Mouse (Mus musculus): ENCODE results near the gene Pik3ap1. TPM values are rescaled to one million over a fixed set of nuclear protein-coding genes. Genes with fewer than 3 reads are reported as not detected.
A peak's percentile ranks its signal among the peaks of the same experiment; 100 is the strongest.

The Pik3ap1 gene
- polyA plus RNA-seq, 1 experiment = 0.05 TPM

- peak overlapping the region; percentile 95 for H3K4me3 ChIP-seq (replicated peaks)
- TF ChIP-seq GATA1 (IDR thresholded peaks at IDR 0.05; ENCODE audit: low read length) = no peak
- no peak for TF ChIP-seq TAL1 (IDR thresholded peaks at IDR 0.05; ENCODE audit: low read length)
- peaks cover 4% of the 10 kb centered on the region for H3K36me3 ChIP-seq (ENCODE audit: control insufficient read depth)
- H3K9me3 ChIP-seq (ENCODE audit: control insufficient read depth, low read length) = no peaks in the 10 kb centered on the region
- H3K4me1 ChIP-seq (ENCODE audit: control insufficient read depth) = peaks cover 42% of the 10 kb centered on the region
- peaks cover 7% of the 10 kb centered on the region; the same call in 1 of the 2 replicates for H3K27me3 ChIP-seq (ENCODE audit: control insufficient read depth)
These were observed 121.9 kb downstream of the Pik3ap1 start for GRCm38 (mm10) chr19:41262712-41263629.

- no peaks in the 10 kb centered on the region for H3K27me3 ChIP-seq (ENCODE audit: control insufficient read depth)
- no peaks in the 10 kb centered on the region for H3K9me3 ChIP-seq (ENCODE audit: control insufficient read depth, low read length)
- H3K4me3 ChIP-seq (replicated peaks) = no peak overlapping the region
- H3K4me1 ChIP-seq (ENCODE audit: control insufficient read depth) = peaks cover 42% of the 10 kb centered on the region
- H3K36me3 ChIP-seq (ENCODE audit: control insufficient read depth) = peaks cover 13% of the 10 kb centered on the region
- TF ChIP-seq GATA1 (IDR thresholded peaks at IDR 0.05; ENCODE audit: low read length) (no peak), TAL1 (IDR thresholded peaks at IDR 0.05; ENCODE audit: low read length) (no peak)
These were observed 124.2 kb downstream of the Pik3ap1 start for GRCm38 (mm10) chr19:41260736-41261135.

GRCm38 (mm10) chr19:41259256-41259655 is 125.6 kb downstream of the Pik3ap1 start:
- peaks cover 20% of the 10 kb centered on the region for H3K36me3 ChIP-seq (ENCODE audit: control insufficient read depth)
- no peak overlapping the region for H3K4me3 ChIP-seq (replicated peaks)
- no peak for TF ChIP-seq TAL1 (IDR thresholded peaks at IDR 0.05; ENCODE audit: low read length)
- no peak for TF ChIP-seq GATA1 (IDR thresholded peaks at IDR 0.05; ENCODE audit: low read length)
- no peaks in the 10 kb centered on the region for H3K27me3 ChIP-seq (ENCODE audit: control insufficient read depth)
- H3K4me1 ChIP-seq (ENCODE audit: control insufficient read depth) = peaks cover 34% of the 10 kb centered on the region
- H3K9me3 ChIP-seq (ENCODE audit: control insufficient read depth, low read length) = no peaks in the 10 kb centered on the region

GRCm38 (mm10) chr19:41258707-41259106 is 126.2 kb downstream of the Pik3ap1 start:
- peaks cover 21% of the 10 kb centered on the region for H3K36me3 ChIP-seq (ENCODE audit: control insufficient read depth)
- H3K9me3 ChIP-seq (ENCODE audit: control insufficient read depth, low read length) = no peaks in the 10 kb centered on the region
- TF ChIP-seq GATA1 (IDR thresholded peaks at IDR 0.05; ENCODE audit: low read length) = no peak
- no peak for TF ChIP-seq TAL1 (IDR thresholded peaks at IDR 0.05; ENCODE audit: low read length)
- H3K27me3 ChIP-seq (ENCODE audit: control insufficient read depth) = no peaks in the 10 kb centered on the region
- H3K4me1 ChIP-seq (ENCODE audit: control insufficient read depth) = peaks cover 30% of the 10 kb centered on the region
- no peak overlapping the region for H3K4me3 ChIP-seq (replicated peaks)

GRCm38 (mm10) chr19:41254584-41254983 is 130.3 kb downstream of the Pik3ap1 start:
- H3K27me3 ChIP-seq (ENCODE audit: control insufficient read depth) = no peaks in the 10 kb centered on the region
- peaks cover 29% of the 10 kb centered on the region for H3K36me3 ChIP-seq (ENCODE audit: control insufficient read depth)
- peaks cover 8% of the 10 kb centered on the region for H3K4me1 ChIP-seq (ENCODE audit: control insufficient read depth)

GRCm38 (mm10) chr19:41248968-41249367 is 135.9 kb downstream of the Pik3ap1 start:
- Histone ChIP-seq H3K4me3 (replicated peaks) (no peak overlapping the region), H3K36me3 (ENCODE audit: control insufficient read depth) (peaks cover 46% of the 10 kb centered on the region), H3K9me3 (ENCODE audit: control insufficient read depth, low read length) (no peaks in the 10 kb centered on the region), H3K27me3 (ENCODE audit: control insufficient read depth) (no peaks in the 10 kb centered on the region), H3K4me1 (ENCODE audit: control insufficient read depth) (no peaks in the 10 kb centered on the region)
- TF ChIP-seq TAL1 (IDR thresholded peaks at IDR 0.05; ENCODE audit: low read length) (no peak), GATA1 (IDR thresholded peaks at IDR 0.05; ENCODE audit: low read length) (no peak)

More at GRCm38 (mm10) chr19:41254584-41254983, 130.3 kb downstream of the Pik3ap1 start:
- no peaks in the 10 kb centered on the region for H3K9me3 ChIP-seq (ENCODE audit: control insufficient read depth, low read length)
- TF ChIP-seq TAL1 (IDR thresholded peaks at IDR 0.05; ENCODE audit: low read length) = no peak
- TF ChIP-seq GATA1 (IDR thresholded peaks at IDR 0.05; ENCODE audit: low read length) = no peak
- H3K4me3 ChIP-seq (replicated peaks) = no peak overlapping the region

GRCm38 (mm10) chr19:41248271-41248670 is 136.6 kb downstream of the Pik3ap1 start:
- Histone ChIP-seq H3K4me3 (replicated peaks) (no peak overlapping the region), H3K9me3 (ENCODE audit: control insufficient read depth, low read length) (no peaks in the 10 kb centered on the region), H3K27me3 (ENCODE audit: control insufficient read depth) (no peaks in the 10 kb centered on the region), H3K4me1 (ENCODE audit: control insufficient read depth) (no peaks in the 10 kb centered on the region), H3K36me3 (ENCODE audit: control insufficient read depth) (peaks cover 45% of the 10 kb centered on the region)
- no peak for TF ChIP-seq TAL1 (IDR thresholded peaks at IDR 0.05; ENCODE audit: low read length)
- no peak for TF ChIP-seq GATA1 (IDR thresholded peaks at IDR 0.05; ENCODE audit: low read length)

- Histone ChIP-seq H3K9me3 (ENCODE audit: control insufficient read depth, low read length) (no peaks in the 10 kb centered on the region), H3K4me3 (replicated peaks) (no peak overlapping the region), H3K36me3 (ENCODE audit: control insufficient read depth) (peaks cover 59% of the 10 kb centered on the region), H3K27me3 (ENCODE audit: control insufficient read depth) (no peaks in the 10 kb centered on the region), H3K4me1 (ENCODE audit: control insufficient read depth) (no peaks in the 10 kb centered on the region)
- TF ChIP-seq TAL1 (IDR thresholded peaks at IDR 0.05; ENCODE audit: low read length) = no peak
- no peak for TF ChIP-seq GATA1 (IDR thresholded peaks at IDR 0.05; ENCODE audit: low read length)
These were observed 138.6 kb downstream of the Pik3ap1 start for GRCm38 (mm10) chr19:41246271-41246670.

- no peaks in the 10 kb centered on the region for H3K4me1 ChIP-seq (ENCODE audit: control insufficient read depth)
- TF ChIP-seq TAL1 (IDR thresholded peaks at IDR 0.05; ENCODE audit: low read length) (no peak), GATA1 (IDR thresholded peaks at IDR 0.05; ENCODE audit: low read length) (no peak)
- H3K36me3 ChIP-seq (ENCODE audit: control insufficient read depth) = peaks cover 67% of the 10 kb centered on the region
- no peak overlapping the region for H3K4me3 ChIP-seq (replicated peaks)
- H3K9me3 ChIP-seq (ENCODE audit: control insufficient read depth, low read length) = no peaks in the 10 kb centered on the region
- H3K27me3 ChIP-seq (ENCODE audit: control insufficient read depth) = no peaks in the 10 kb centered on the region
These were observed 140.3 kb downstream of the Pik3ap1 start for GRCm38 (mm10) chr19:41244581-41244980.

Data from erythroblast, embryonic 14.5 days (primary cell).